Mouse (Mus musculus) intestine, embryonic 16.5 days (tissue): ENCODE results near the gene Hmgb1. TPM values are rescaled to one million over a fixed set of nuclear protein-coding genes. Genes with fewer than 3 reads are reported as not detected.

ENCODE experiments used
- ATAC-seq: fragments of 200-750 bp; cut with Nextera tagmentation; 2 replicates; pipeline ENCODE4 v1.8.0; 2017; ENCODE audit warnings: moderate TSS enrichment, moderate library complexity
- H3K27ac ChIP-seq: fragments of 300-500 bp; sonication (generic); 2 replicates; pipeline ENCODE4 v1.5.1; 2014; ENCODE audit warnings: mild to moderate bottlenecking, low read length
- H3K27me3 ChIP-seq: fragments of 300-500 bp; sonication (generic); replicated peaks from 2 replicates; pipeline ENCODE4 v1.6.1; 2014; ENCODE audit warnings: low read length, control low read depth, mixed read lengths; ENCODE audit not compliant: control insufficient read depth, insufficient read depth
- H3K36me3 ChIP-seq: fragments of 300-500 bp; sonication (generic); 2 replicates; pipeline ENCODE4 v1.6.1; 2014; ENCODE audit warnings: low read length, control low read depth; ENCODE audit not compliant: control insufficient read depth, insufficient read depth
- H3K4me1 ChIP-seq: fragments of 300-500 bp; sonication (generic); 2 replicates; pipeline ENCODE4 v1.6.1; 2014; ENCODE audit warnings: low read length, control low read depth, mixed read lengths; ENCODE audit not compliant: control insufficient read depth, insufficient read depth
- H3K4me2 ChIP-seq: fragments of 300-500 bp; sonication (generic); 2 replicates; pipeline ENCODE4 v1.6.1; 2014; ENCODE audit warnings: low read depth, low read length, control low read depth
- H3K4me3 ChIP-seq: fragments of 300-500 bp; sonication (generic); 2 replicates; pipeline ENCODE4 v1.5.1; 2014; ENCODE audit warnings: mild to moderate bottlenecking, low read length
- H3K9ac ChIP-seq: fragments of 300-500 bp; sonication (generic); 2 replicates; pipeline ENCODE4 v1.6.1; 2014; ENCODE audit warnings: low read depth, low read length
- H3K9me3 ChIP-seq: fragments of 300-500 bp; sonication (generic); 2 replicates; pipeline ENCODE4 v1.6.1; 2016; ENCODE audit warnings: low read length, control low read depth; ENCODE audit not compliant: control insufficient read depth
- WGBS: fragments of 180-500 bp; shearing (Covaris S2); extraction: QIAGEN DNeasy Blood & Tissue Kit; methylation state at CpG from one replicate; pipeline ENCODE4 v1.1.7; 2014; 5-methylcytosine and 5-hydroxymethylcytosine counted together
- polyA plus RNA-seq: library from polyadenylated mRNA; unstranded; fragments of >200 nt; fragmentation: Nextera tagmentation; extraction: Ambion mirVana; gene quantifications from 2 replicates; pipeline ENCODE4 v1.2.1, GENCODE M21; 2015

The Hmgb1 gene
- polyA plus RNA-seq, 1 experiment from 2014 or later, result 921 TPM

- no peak overlapping the region for H3K9ac ChIP-seq
- H3K4me3 ChIP-seq, result no peak overlapping the region
- H3K4me1 ChIP-seq, result peaks cover 5% of the 10 kb centered on the region; the same call in 1 of the 2 replicates
- H3K9me3 ChIP-seq, result no peaks in the 10 kb centered on the region
- H3K36me3 ChIP-seq, result peaks cover 19% of the 10 kb centered on the region
- ATAC-seq, result no peak
- no peaks in the 10 kb centered on the region for H3K27me3 ChIP-seq
- H3K27ac ChIP-seq, result no peak overlapping the region
- WGBS, result 97% methylated on average over 1 of the region's 1 CpGs
- H3K4me2 ChIP-seq, result no peak overlapping the region
Measured at GRCm38 (mm10) chr5:149198782-149199181, 14.5 kb upstream of the Hmgb1 start.

GRCm38 (mm10) chr5:149196611-149197010, 12.3 kb upstream of the Hmgb1 start:
- Histone ChIP-seq H3K4me1 (peaks cover 5% of the 10 kb centered on the region; the same call in 1 of the 2 replicates), H3K9me3 (no peaks in the 10 kb centered on the region), H3K27me3 (no peaks in the 10 kb centered on the region), H3K36me3 (peaks cover 14% of the 10 kb centered on the region), H3K4me3 (no peak overlapping the region), H3K27ac (no peak overlapping the region), H3K4me2 (no peak overlapping the region), H3K9ac (no peak overlapping the region)
- 0% methylated on average over 1 of the region's 1 CpGs for WGBS
- no peak for ATAC-seq

GRCm38 (mm10) chr5:149190160-149190559, 5.9 kb upstream of the Hmgb1 start:
- Histone ChIP-seq H3K4me3 (no peak overlapping the region), H3K9me3 (no peaks in the 10 kb centered on the region), H3K9ac (no peak overlapping the region), H3K4me1 (peaks cover 6% of the 10 kb centered on the region), H3K4me2 (no peak overlapping the region), H3K27me3 (no peaks in the 10 kb centered on the region), H3K27ac (no peak overlapping the region), H3K36me3 (peaks cover 14% of the 10 kb centered on the region)
- no peak; the same call in 1 of the 2 replicates for ATAC-seq
- 76% methylated on average over 1 of the region's 1 CpGs for WGBS

GRCm38 (mm10) chr5:149185806-149186205, 1.5 kb upstream of the Hmgb1 start:
- H3K4me1 ChIP-seq, result peaks cover 9% of the 10 kb centered on the region
- 56% methylated on average over 3 of the region's 3 CpGs for WGBS

GRCm38 (mm10) chr5:149184844-149185186, 526 bp upstream of the Hmgb1 start:
- Histone ChIP-seq H3K27ac (peak overlapping the region; percentile 75), H3K9ac (peak overlapping the region; percentile 89), H3K9me3 (no peaks in the 10 kb centered on the region), H3K4me1 (peaks cover 9% of the 10 kb centered on the region), H3K4me2 (peak overlapping the region; percentile 80), H3K36me3 (peaks cover 7% of the 10 kb centered on the region; the same call in 1 of the 2 replicates), H3K4me3 (peak overlapping the region; percentile 76), H3K27me3 (no peaks in the 10 kb centered on the region)
- WGBS, result under 1% methylated on average over 20 of the region's 20 CpGs
- peak; percentile 37 for ATAC-seq

More at GRCm38 (mm10) chr5:149185806-149186205, 1.5 kb upstream of the Hmgb1 start:
- H3K36me3 ChIP-seq, result peaks cover 7% of the 10 kb centered on the region; the same call in 1 of the 2 replicates
- peak overlapping the region; percentile 76 for H3K4me3 ChIP-seq
- no peak overlapping the region for H3K27ac ChIP-seq
- H3K4me2 ChIP-seq, result peak overlapping the region; percentile 80
- no peaks in the 10 kb centered on the region for H3K9me3 ChIP-seq
- H3K27me3 ChIP-seq, result no peaks in the 10 kb centered on the region
- ATAC-seq, result no peak
- H3K9ac ChIP-seq, result peak overlapping the region; percentile 33; the same call in 1 of the 2 replicates

GRCm38 (mm10) chr5:149183721-149184103, 577 bp downstream of the Hmgb1 start:
- Histone ChIP-seq H3K9ac (peak overlapping the region; percentile 86), H3K27me3 (no peaks in the 10 kb centered on the region), H3K27ac (peak overlapping the region; percentile 95), H3K4me1 (peaks cover 9% of the 10 kb centered on the region), H3K4me3 (peak overlapping the region; percentile 72), H3K36me3 (no peaks in the 10 kb centered on the region), H3K4me2 (peak overlapping the region; percentile 65), H3K9me3 (no peaks in the 10 kb centered on the region)
- peak; percentile 56 for ATAC-seq
- WGBS, result under 1% methylated on average over 13 of the region's 13 CpGs

GRCm38 (mm10) chr5:149183122-149183521, 1.2 kb downstream of the Hmgb1 start:
- Histone ChIP-seq H3K27me3 (no peaks in the 10 kb centered on the region), H3K4me3 (peak overlapping the region; percentile 72), H3K4me1 (peaks cover 9% of the 10 kb centered on the region), H3K27ac (no peak overlapping the region), H3K9me3 (no peaks in the 10 kb centered on the region), H3K36me3 (no peaks in the 10 kb centered on the region), H3K4me2 (peak overlapping the region; percentile 65), H3K9ac (no peak overlapping the region)
- ATAC-seq, result no peak
- 21% methylated on average over 1 of the region's 1 CpGs for WGBS

GRCm38 (mm10) chr5:149182186-149182870, 2.0 kb downstream of the Hmgb1 start:
- Histone ChIP-seq H3K27me3 (no peaks in the 10 kb centered on the region), H3K4me2 (no peak overlapping the region)
- 79% methylated on average over 5 of the region's 5 CpGs for WGBS

GRCm38 (mm10) chr5:149179826-149180225, 4.5 kb downstream of the Hmgb1 start:
- Histone ChIP-seq H3K27me3 (no peaks in the 10 kb centered on the region), H3K27ac (no peak overlapping the region), H3K4me3 (no peak overlapping the region), H3K9me3 (no peaks in the 10 kb centered on the region), H3K36me3 (no peaks in the 10 kb centered on the region), H3K9ac (no peak overlapping the region), H3K4me1 (peaks cover 3% of the 10 kb centered on the region; the same call in 1 of the 2 replicates), H3K4me2 (no peak overlapping the region)
- WGBS, result 78% methylated on average over 3 of the region's 3 CpGs
- ATAC-seq, result no peak

More at GRCm38 (mm10) chr5:149182186-149182870, 2.0 kb downstream of the Hmgb1 start:
- Histone ChIP-seq H3K9ac (no peak overlapping the region; the same call in 1 of the 2 replicates), H3K4me1 (peaks cover 9% of the 10 kb centered on the region), H3K4me3 (no peak overlapping the region), H3K27ac (no peak overlapping the region), H3K9me3 (no peaks in the 10 kb centered on the region), H3K36me3 (no peaks in the 10 kb centered on the region)
- ATAC-seq, result no peak
